Mouse (Mus musculus) CD8-positive naive resting alpha-beta T cell, adult 2 months (primary cell): ENCODE results near the gene Meis3.
A peak's percentile ranks its signal among the peaks of the same experiment; 100 is the strongest.

Experiments
- DNase-seq, 2 experiments: peaks; one replicate each; pipeline ENCODE4 v3.0.0; 2022; ENCODE audit warnings: low read depth in 2 of 2, low spot score in 2 of 2

Gene Meis3

GRCm38 (mm10) chr7:16208781-16209665 is 34.1 kb downstream of the Meis3 start:
- DNase-seq, result no peak

- no peak for DNase-seq
Observed at GRCm38 (mm10) chr7:16210862-16211365, 36.0 kb downstream of the Meis3 start.

GRCm38 (mm10) chr7:16213196-16213595 is 38.3 kb downstream of the Meis3 start:
- no peak for DNase-seq

GRCm38 (mm10) chr7:16213986-16214385 is 39.1 kb downstream of the Meis3 start:
- DNase-seq, result no peak

- DNase-seq, result peak; percentile 94 to 96
Observed at GRCm38 (mm10) chr7:16221582-16222272, 46.8 kb downstream of the Meis3 start, which contains the start of gene Dhx34. Gene Dhx34, minus strand, starts transcription at chr7:16222037.

- DNase-seq, result no peak
Observed at GRCm38 (mm10) chr7:16229869-16230268, 55.0 kb downstream of the Meis3 start.
